Mouse (Mus musculus) thymus, postnatal 25 days (tissue): ENCODE results near the gene Il20ra.
A peak's percentile ranks its signal among the peaks of the same experiment; 100 is the strongest.

ENCODE experiments used
- DNase-seq: peaks from one replicate; pipeline ENCODE4 v3.0.0; 2022

The Il20ra gene

DNA sequence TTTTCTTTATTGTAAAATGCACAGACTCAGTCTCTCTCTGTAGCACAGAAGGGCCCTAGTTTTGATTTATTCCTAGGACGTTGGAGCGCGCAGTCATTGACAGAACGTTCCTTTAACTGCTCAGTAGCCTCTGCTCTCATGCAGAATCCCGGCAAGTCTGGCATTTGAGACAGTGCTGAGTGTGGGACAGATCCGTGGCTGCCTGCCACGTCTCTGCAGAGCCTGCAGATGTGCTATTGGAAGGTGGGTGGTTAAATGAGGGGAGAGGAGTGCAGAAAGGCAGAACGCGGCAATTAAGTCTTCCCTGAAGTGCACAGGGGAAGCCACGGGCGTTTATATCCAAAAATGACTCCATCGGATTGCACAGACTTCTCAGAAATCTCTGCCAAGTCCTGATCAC lies 66.7 kb downstream of the Il20ra start:
- no peak for DNase-seq

DNA sequence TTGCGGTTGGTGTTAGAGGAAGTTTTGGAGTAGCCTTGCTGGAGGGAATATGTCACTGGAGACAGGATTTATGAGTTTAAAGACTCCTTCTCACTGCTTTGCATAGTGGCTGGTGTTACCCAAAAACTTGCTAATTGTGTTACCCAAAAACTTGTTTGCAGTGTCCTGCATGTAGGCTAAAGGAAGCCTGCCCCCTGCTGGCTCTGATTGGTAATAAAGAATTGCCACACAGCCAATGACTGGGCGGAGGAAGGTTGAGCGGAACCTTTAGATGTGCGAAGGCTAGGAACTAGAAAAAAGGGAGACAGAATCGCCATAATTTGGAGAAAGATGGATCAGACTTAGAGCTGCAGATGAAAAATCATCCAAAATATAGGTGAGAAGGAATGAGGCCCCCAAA lies 69.0 kb downstream of the Il20ra start:
- DNase-seq = peak; percentile 73

DNA sequence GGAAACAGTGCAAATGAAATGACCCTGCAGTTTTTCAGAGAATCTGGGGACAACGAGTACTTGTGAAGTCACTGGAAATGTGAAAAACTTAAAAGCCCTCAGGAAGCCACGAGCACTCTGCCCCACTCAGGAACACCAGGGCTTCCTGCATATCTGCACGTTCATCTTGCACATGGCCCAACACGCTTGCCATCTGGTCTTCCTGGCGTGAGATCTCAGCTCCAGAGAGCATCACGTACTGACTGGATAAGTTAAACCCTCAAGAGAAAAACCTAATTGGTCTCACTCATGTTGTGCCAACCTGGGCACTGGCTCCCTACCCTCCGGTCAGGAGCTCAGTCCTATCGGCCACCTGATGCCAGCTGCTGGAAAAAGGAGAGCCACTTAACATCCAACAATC lies 82.6 kb downstream of the Il20ra start:
- peak; percentile 12 for DNase-seq

DNA sequence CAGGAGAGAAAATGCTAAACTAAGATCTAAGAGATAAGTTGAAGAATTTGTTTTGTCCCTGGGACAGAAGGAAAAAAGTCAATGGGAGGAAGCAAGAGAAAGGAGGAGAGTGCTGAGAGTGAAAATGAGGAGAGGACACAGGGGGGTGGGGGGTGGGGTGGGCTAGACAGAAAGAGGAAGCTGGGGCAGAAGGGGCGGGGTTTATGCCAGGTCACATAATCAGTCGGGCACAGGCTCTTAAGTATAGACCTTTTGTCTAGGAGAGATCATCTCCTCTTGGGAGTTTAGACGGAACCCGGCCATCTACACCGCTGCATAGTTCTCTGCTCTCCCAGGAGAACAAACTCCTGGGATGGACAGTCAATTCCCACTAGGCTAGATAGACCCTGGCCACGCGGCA lies 90.6 kb downstream of the Il20ra start:
- DNase-seq = no peak

DNA sequence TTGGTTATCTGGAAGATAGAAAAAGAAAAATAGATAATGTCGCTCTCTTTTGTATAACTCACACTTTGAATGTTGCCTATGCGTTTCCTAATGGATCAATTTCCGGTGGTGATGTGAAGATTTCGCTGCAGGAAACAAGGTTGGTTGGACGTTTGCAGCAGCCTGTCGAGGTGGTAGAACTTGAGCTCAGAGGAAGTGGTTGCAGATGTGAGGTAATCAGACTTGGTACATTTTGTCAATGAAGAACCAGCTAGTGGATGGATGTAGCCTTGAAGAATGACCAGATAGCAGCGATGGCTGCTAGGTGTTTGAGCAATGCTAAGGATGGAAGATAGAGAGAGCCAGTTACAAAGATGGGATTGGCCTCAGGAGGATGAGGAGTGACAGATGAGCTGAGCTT lies 92.4 kb downstream of the Il20ra start:
- DNase-seq = no peak
